Mouse (Mus musculus) embryonic fibroblast, embryonic 13.5 days (primary cell): Measurements from ENCODE around the gene Ebf1. TPM values are rescaled to one million over a fixed set of nuclear protein-coding genes. Genes with fewer than 3 reads are reported as not detected.
A peak's percentile ranks its signal among the peaks of the same experiment; 100 is the strongest.

Experiments
- H3K27ac ChIP-seq: 2 replicates; pipeline ENCODE4 v1.5.1; 2012; ENCODE audit warnings: low read length, control low read depth, inconsistent platforms; ENCODE audit not compliant: insufficient read depth
- H3K4me1 ChIP-seq: 2 replicates; pipeline ENCODE4 v1.6.1; 2011; ENCODE audit warnings: low read length; ENCODE audit not compliant: control insufficient read depth, insufficient read depth
- H3K4me3 ChIP-seq: 2 replicates; pipeline ENCODE4 v1.5.1; 2011; ENCODE audit warnings: mild to moderate bottlenecking, control low read depth, low read length; ENCODE audit not compliant: insufficient read depth
- CTCF ChIP-seq: IDR thresholded peaks from 2 replicates; pipeline ENCODE4 v1.5.1; 2011; ENCODE audit warnings: mild to moderate bottlenecking, control low read depth, low read length, moderate library complexity, borderline replicate concordance; ENCODE audit not compliant: insufficient read depth
- POLR2A ChIP-seq: IDR thresholded peaks from 2 replicates; pipeline ENCODE4 v1.6.1; 2011; ENCODE audit warnings: low read depth, mild to moderate bottlenecking, control low read depth, low read length, moderate library complexity
- polyA plus RNA-seq: library from polyadenylated mRNA; stranded (reverse); fragments of >200 nt; gene quantifications from 2 replicates; pipeline ENCODE4 v1.2.4, GENCODE M21; 2011; ENCODE audit warnings: low read depth; ENCODE audit not compliant: missing spikeins, insufficient read length

Gene Ebf1
- polyA plus RNA-seq, 1 experiment: 55.9 TPM

DNA sequence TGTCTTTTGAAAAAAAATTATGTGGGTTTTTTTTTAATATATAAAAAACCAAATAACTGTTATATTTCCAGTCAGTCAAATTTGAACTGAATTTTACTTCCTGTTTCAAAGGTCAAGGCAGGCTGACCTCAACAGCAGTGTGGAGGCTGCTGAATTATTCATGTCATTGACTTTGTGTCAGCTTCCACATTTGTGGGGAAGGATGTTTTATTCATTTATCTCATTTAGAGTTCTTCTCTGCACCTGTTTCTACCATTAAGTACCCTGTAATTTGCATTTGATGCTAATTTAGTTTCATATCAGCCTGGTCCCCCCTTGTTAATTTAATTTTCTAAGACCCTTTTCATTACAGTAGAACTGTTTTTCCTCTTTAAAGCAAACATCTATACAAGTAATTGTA lies 39.8 kb downstream of the Ebf1 start:
- no peak for TF ChIP-seq CTCF
- no peak for TF ChIP-seq POLR2A
- H3K4me3 ChIP-seq: no peak overlapping the region
- no peaks in the 10 kb centered on the region for H3K4me1 ChIP-seq
- H3K27ac ChIP-seq: no peak overlapping the region

DNA sequence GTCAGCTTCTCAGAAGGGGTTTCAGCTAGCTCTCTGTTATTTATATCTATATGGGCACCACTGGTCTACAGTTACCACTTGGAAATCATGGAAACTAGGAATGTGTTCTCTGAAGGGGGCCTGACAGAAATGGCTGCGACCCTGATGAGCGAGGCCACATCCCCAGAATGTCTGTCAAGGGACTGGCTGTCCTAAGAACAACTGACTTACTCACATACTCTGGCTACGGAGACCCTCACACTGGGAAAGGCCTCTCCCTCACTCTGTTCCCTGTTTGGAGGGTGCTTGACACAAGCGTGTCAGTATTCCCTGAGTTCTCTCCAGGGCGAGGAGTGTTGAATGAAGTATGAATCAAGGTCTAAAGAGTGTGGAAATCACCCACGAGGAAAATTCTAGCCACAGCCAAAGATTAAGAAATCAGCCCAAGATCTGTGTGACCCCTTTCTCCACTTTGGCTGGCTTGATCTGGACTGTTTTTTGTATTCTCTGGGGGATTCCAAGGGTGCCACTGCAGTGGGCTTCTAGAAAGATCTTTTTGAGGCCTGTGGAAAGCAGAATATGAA lies 40.8 kb downstream of the Ebf1 start:
- no peaks in the 10 kb centered on the region for H3K4me1 ChIP-seq
- no peak overlapping the region for H3K4me3 ChIP-seq
- TF ChIP-seq POLR2A (no peak), CTCF (no peak)
- H3K27ac ChIP-seq: no peak overlapping the region

DNA sequence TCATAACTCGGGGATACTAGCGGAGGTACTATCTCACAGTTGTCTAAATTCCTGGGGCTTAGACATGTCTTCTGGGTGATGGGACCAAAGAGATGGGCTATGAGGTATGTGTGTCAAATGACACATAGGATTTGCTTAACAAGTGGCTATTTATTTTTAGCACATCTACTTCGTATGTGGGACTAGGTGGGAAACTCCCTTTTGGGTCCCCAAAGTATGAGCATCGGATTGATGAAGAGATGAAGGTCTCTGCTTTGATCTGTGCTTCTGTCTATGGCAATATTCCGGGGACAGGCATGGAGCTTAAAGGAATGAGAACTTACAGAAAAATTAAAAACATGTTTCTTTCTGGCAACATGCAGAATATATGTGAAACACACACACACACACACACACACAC lies 44.8 kb downstream of the Ebf1 start:
- no peak for TF ChIP-seq POLR2A
- TF ChIP-seq CTCF: no peak
- Histone ChIP-seq H3K4me3 (no peak overlapping the region), H3K27ac (no peak overlapping the region), H3K4me1 (peaks cover 5% of the 10 kb centered on the region)

DNA sequence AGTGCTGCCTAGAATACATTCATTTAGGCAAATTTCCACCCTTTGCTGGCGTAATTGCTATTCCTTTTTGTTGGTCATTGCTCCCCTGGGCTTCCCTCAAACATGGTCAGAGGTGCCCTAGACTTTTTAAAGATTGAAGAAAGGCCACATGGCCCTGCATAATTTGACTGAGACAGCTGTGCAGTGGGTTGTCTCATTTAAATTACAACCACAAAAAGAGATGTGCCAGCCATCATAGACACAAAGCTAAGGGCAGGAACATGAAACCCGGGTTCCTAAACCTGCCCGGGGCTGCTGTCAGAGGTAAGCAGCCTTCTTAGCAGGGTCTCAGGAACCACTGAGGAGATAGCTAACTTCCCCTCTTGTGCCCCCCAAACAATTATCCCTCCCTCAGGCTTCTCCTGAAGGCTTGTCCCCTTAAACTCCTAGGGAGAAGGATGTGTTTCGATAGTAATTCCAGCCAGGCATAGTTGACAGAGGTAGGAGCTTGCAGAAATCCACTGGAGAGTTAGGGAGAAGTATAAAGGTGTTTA lies 46.6 kb downstream of the Ebf1 start:
- H3K27ac ChIP-seq: no peak overlapping the region
- H3K4me1 ChIP-seq: peaks cover 5% of the 10 kb centered on the region
- H3K4me3 ChIP-seq: no peak overlapping the region
- TF ChIP-seq POLR2A (no peak), CTCF (no peak)

DNA sequence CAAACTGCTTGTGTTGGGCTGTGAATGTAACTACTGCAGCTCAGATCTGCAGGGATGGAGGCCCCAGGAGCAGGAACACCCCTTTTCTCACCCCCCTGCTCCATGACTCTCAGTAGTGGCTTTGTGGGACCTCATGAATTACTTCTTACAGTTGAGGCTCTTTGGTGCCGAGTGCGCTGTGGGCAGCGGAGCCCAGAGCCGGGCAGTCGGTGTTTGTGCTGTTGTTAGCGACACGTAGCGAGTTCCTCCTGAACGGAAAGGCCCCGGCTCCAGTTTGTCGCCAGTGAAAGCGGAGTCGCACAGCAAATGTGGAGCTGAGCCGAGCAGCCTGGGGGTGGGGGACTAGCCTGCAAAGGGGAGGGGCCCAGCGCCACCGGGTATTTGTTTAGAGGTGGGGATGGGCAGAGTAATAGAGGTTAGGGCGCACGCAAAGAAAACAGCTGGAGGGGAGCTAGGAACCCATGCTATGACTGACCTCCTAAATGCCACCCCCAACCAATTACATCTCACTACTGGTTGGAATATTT lies 48.1 kb downstream of the Ebf1 start:
- Histone ChIP-seq H3K27ac (no peak overlapping the region), H3K4me1 (peaks cover 5% of the 10 kb centered on the region), H3K4me3 (peak overlapping the region; percentile 0; the same call in 1 of the 2 replicates)
- TF ChIP-seq CTCF: no peak
- TF ChIP-seq POLR2A: no peak

DNA sequence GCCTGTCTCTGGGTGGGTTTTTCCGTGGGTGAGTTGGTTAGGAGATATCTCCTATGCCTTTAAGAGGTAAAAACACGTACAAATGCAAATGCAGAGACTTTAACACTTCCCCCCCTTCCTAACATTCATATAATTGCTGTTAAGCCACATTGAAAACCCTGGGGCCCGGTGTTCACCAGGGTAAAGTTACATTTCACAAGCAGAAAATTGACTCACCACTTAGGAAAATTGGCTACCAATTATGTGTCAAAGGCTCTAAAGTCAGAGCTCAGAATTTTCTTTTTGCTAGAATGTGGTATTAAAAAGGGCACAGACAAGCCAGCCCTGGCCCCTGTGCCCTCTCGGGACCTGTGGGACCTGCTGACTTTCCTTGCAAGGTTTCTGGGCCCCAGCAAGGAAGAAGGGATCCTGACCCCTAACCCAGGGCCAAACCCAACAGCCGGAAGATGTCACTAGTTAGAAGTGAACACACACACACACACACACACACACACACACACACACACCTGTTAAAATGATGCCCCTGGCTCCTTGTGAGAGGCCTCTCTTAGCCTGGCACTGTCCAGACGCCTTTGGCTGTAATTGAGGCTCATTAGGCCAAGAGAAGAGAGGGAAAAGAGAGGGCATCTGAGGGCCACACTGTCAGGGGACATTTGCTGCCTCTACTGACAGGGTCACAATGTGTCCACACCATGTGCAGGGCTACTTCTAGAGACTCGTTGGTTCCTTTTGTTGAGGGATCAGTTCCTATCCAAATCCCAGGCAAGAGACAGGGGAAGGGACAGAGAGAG lies 48.8 kb downstream of the Ebf1 start:
- H3K4me1 ChIP-seq: peaks cover 5% of the 10 kb centered on the region
- H3K4me3 ChIP-seq: no peak overlapping the region
- TF ChIP-seq CTCF: no peak
- TF ChIP-seq POLR2A: no peak
- H3K27ac ChIP-seq: no peak overlapping the region

DNA sequence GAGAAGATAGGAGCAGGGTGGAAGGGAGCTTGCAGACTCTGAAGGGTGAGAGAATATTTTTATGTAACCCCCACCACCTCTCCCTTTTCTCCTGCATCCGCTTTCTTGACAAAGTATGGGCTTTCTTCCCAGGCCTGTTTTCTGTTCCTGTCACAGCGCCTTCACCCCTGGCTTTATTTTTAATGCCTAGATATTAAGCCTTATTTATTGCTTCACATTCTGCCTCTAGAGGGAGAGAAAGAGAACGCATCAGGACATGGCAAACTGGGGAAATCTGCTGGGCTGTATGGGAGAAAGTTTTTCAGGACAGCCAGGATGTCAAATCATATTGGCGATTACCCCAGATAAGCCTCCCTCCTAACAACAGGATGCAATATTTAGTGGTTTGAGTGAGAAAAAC lies 49.6 kb downstream of the Ebf1 start:
- Histone ChIP-seq H3K27ac (no peak overlapping the region), H3K4me1 (peaks cover 5% of the 10 kb centered on the region), H3K4me3 (no peak overlapping the region)
- no peak for TF ChIP-seq POLR2A
- TF ChIP-seq CTCF: no peak

DNA sequence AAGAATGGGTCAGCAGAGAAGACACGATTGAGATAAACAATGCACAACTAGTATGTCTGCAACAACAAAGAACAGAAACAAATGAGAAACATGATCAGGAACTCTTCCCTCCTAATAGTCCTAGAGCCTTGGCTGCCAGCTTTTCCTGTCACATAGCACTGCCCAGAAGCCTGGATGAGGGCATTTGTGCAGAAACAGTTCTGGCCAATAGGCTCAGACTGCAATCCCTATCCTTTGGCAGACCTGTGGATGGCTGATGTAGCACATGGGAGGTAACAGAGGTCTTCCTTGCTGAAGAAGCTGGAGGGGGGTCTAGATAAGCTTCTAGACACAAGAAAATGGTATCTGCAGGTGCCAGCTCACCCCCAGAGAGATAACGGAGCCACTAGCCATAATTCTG lies 64.2 kb downstream of the Ebf1 start:
- no peak overlapping the region for H3K4me3 ChIP-seq
- no peak overlapping the region for H3K27ac ChIP-seq
- peaks cover 5% of the 10 kb centered on the region for H3K4me1 ChIP-seq
- TF ChIP-seq POLR2A (no peak), CTCF (no peak)

DNA sequence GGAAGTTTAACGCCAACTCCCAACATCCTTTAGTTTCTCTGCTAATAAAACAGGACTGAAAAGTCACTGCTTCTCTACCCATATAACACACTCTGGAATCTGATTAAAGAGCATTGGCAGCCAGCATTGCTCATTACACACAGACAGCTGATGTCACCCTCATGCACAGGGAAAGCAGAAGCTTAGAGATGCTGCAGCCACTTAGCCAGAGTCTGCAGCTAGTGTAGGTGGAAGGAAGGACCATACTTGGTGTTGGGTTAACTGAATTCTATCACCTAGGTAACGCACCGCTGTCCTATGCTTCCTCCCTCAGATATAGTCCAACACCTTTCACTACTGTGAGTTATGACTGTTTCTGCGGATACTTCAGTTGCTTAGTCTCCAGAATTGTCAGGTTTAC lies 64.9 kb downstream of the Ebf1 start:
- Histone ChIP-seq H3K4me1 (peaks cover 8% of the 10 kb centered on the region), H3K27ac (no peak overlapping the region), H3K4me3 (no peak overlapping the region)
- TF ChIP-seq CTCF (no peak), POLR2A (no peak)
